Mouse (Mus musculus) myocyte (in vitro differentiated cells): ENCODE measurements at regions not wholly inside any gene's neighbourhood (a gene's known extent, or its start where the extent isn't known, plus 50 kb on each side); places are given as distances from the start of the nearest gene placed in this dataset.

Source experiments
- CEBPB ChIP-seq: IDR thresholded peaks from 2 replicates; pipeline ENCODE4 v1.6.1; 2011; ENCODE audit warnings: mild to moderate bottlenecking, moderate library complexity; ENCODE audit not compliant: poor library complexity, insufficient read depth, severe bottlenecking
- MYOG ChIP-seq, 3 experiments: IDR thresholded peaks; one replicate each; pipeline ENCODE4 v1.6.1; 2011; ENCODE audit warnings: control low read depth in 2 of 3, low read depth in 2 of 3, mild to moderate bottlenecking in 2 of 3; ENCODE audit not compliant: insufficient read length in 2 of 3, control insufficient read depth in 1 of 3, insufficient read depth in 1 of 3
- POLR2A ChIP-seq: IDR thresholded peaks from one replicate; pipeline ENCODE4 v1.6.1; 2011; ENCODE audit warnings: low read depth, mild to moderate bottlenecking, control low read depth, moderate library complexity; ENCODE audit not compliant: insufficient read length
- POLR2AphosphoS2 ChIP-seq: IDR thresholded peaks from one replicate; pipeline ENCODE4 v1.6.1; 2011; ENCODE audit warnings: low read depth, control low read depth; ENCODE audit not compliant: insufficient read length
- USF1 ChIP-seq: IDR thresholded peaks from one replicate; pipeline ENCODE4 v1.6.1; 2011; ENCODE audit warnings: low read depth, mild to moderate bottlenecking, control low read depth, moderate library complexity

- TF ChIP-seq POLR2A, result no peak
- no peak for TF ChIP-seq USF1
- no peak for TF ChIP-seq POLR2AphosphoS2
- TF ChIP-seq CEBPB, result no peak
- TF ChIP-seq MYOG (IDR thresholded peaks at IDR 0.05; ENCODE audit: control insufficient read depth in 1 of 3, insufficient read depth in 1 of 3, insufficient read length in 2 of 3, low read depth in 2 of 3), result no peak
Observed at GRCm38 (mm10) chr13:26865930-26866555, 96.1 kb upstream of the Hdgfl1 start.
